Mouse (Mus musculus) induced T-regulatory cell, adult 2 months (primary cell): ENCODE results near the gene Msi1.

Experiments used
- DNase-seq: peaks from one replicate; pipeline ENCODE4 v3.0.0-alpha.2; 2012; ENCODE audit warnings: low read depth

The Msi1 gene

DNA sequence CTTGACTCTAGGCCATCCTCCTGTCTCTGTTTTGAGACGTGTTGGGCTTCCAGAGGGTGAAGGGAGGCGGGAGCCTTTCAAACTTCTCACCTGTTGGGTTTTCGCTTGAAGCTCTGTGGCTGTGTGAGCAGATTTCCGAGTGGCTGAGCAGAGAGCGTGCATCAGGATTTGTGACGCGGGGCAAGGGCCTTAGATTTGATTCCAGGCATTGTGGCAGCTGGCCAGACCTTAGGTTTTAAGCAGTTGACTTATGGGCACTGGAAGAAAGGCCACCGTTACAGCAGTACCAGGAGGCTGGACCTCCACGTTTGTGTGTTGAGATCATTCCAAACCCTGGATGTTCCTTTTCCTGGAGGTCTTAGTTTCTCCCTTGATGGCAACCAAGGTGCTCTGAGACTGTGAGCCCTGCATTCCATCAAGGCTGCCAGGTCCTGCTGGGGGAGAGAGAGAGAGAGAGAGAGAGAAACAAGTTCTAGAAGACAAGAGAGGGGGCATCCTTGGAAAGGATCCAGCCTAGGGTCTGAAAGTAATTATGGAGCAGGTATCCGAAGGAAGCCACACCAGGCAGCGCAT lies 5.0 kb downstream of the Msi1 start:
- DNase-seq: no peak

DNA sequence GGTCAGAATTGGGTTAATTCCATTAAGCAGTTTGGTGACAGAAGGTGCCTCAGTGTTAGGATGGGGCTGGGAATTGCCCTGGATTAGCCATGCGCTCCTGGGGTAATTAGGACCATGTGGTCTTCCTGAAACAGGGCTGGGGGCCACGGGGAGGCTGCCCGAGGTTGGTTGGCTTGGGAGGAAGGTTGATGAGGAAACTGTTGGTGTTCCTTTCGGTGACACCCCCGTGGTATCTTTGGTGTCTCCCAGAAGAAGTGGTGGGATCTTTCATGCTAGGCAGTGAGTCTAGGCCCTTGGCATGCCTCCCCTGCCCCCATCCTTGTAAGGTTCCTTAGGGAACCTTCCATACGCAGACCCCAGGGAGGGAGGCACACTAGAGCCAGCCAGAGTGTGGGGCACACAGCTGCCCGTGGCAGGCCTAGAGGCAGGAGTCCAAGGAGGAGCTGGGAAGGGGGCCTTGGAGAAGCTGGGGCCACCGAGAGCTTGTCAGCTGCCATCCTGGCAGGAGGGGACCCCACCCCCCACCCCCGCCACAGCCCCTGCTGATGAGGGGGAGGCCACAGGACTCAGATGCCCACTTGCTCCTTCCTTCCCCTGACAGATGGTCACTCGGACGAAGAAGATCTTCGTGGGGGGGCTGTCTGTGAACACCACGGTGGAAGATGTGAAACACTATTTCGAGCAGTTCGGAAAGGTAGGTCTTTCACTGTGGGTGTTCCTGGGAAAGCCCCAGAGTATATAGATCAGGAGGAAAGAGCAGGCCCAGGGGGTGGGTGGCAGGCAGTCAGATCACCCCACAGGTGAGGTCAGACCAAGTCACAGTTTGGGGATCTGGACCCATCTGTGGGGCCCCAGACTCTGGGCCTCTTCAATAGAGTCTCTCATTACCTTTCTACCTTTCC lies 5.7 kb downstream of the Msi1 start:
- DNase-seq: no peak

DNA sequence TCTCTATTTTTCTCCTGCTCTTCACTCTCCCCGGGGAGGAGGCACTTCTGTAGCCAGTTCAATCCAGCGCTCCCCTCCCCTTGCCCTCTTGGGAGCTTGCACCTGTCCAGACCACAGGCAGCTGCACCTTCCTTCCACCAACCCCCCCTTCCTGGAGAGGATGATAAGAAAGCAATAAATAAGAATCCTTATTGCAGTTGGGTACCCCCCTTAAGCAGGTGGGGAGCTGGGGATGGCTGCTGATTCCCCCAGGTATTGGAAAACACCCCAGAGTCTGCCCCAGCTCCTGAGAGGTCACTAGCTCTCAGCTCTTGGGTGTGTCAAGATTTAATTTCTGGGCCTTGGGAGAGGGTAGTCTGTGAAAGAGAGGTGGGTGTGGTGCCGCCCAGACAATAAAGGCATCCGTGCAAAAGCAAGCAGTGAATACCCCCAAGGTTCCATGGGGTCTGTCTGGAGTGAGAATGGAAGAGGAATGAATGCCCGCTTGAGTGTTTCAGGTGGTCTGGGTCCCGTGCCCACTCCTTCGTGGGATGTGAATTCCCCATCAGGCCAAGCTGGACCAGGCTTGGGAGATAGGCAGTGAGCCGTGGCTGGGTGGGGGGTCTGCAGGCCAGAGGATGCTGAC lies 6.5 kb downstream of the Msi1 start:
- no peak for DNase-seq

DNA sequence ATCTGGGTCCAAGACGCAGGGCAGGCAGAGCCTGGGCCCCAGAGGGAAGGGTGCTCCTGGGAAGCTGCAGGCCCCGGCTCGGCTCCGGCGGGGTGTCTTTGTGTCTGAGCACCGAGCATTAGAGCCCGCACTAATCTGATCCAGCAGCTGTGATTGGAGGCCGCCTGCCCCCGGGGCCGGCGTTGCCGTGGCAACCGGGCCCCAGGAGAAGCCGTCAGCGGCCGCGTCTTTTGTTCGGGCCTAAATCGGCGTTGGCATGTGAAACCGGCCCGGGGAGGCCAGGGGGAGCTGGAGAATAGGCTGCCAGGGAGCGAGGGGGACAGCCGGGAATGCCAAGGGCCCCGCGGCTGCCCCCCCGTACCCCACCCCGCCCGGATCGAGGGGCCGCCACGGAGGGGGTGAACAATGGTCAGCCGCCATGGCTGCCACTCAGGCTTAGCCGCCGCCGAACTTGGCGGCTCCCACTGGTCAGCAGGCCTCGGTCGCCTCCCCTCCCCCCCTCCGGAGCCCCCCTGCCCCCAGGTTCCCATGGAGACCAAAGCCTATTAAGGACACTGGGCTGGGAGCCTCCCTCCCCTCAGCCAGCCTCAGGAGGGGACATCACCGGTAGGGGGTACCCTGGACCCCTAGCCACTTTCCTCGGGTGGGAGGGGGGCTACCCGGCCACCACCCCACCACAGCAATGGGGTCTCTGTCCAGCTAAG lies 7.2 kb downstream of the Msi1 start:
- DNase-seq: no peak

DNA sequence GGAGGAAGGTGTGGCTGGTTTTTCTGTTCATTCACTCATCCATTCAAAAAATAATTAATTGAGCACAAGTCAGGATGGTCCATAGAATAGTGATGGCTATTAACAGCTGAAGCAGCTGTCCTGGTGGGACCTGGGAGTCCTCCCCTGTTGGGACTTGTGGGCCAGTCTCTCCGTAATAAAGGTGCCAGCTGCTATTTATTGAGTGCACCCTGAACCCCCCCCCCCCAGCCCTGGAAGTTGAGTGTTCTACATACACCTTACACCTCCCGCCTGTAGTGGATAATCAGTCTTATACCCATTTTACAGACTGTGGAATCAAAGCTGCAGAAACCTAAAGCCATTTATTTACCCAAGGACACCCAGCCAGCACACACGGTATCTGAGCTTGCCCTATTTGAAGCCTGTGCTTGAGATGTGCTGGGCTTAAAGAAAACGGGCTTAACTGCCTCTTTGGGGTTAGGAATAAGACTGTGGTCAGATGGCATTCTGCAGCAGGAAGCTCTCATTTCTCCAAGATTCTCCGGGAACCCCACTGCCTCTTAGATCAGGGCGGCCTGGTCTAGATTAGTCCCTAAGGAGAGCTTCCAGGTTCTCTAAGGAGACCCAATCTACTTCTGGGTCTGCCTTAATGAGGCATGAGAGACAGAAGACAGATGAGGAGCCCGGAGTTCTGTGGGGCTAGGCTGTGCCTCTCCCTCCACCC lies 8.0 kb downstream of the Msi1 start:
- DNase-seq: no peak

DNA sequence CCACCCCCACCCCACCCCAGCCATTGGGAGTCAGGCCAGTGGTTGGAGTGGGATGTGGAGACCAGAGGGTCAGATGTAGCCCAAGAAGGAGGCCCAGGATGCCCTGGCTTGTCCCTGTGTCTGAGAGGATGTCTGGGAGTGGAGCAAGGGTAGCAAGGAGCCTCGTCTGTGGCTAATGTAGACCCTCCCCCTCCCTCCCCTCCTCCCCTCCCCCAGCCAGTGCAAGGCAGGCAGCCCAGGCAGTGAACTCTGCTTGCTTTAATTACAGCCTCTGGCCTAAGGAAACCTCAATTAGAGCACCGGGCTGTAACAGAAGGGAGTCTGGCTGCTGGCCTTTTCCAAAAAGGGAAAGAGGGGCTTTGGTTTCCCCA lies 8.5 kb downstream of the Msi1 start:
- no peak for DNase-seq

DNA sequence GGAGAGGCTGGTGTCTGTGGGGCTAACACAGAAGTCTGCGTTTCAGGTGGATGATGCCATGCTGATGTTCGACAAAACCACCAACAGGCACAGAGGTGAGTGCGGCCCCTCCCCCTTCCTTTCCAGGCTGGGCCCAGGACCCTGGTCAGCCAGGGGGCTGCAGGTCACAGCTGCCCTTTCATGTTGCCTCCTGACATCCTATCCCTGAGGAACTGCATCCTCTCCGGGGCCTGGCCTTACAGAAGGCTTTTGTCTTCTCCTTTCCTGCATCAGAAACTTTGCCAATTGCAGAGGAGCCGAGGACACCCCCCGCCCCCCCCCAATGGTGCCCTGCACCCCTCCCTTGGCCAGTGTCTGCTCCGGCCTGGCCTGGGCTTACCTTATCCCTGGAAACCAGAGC lies 9.3 kb downstream of the Msi1 start:
- no peak for DNase-seq

DNA sequence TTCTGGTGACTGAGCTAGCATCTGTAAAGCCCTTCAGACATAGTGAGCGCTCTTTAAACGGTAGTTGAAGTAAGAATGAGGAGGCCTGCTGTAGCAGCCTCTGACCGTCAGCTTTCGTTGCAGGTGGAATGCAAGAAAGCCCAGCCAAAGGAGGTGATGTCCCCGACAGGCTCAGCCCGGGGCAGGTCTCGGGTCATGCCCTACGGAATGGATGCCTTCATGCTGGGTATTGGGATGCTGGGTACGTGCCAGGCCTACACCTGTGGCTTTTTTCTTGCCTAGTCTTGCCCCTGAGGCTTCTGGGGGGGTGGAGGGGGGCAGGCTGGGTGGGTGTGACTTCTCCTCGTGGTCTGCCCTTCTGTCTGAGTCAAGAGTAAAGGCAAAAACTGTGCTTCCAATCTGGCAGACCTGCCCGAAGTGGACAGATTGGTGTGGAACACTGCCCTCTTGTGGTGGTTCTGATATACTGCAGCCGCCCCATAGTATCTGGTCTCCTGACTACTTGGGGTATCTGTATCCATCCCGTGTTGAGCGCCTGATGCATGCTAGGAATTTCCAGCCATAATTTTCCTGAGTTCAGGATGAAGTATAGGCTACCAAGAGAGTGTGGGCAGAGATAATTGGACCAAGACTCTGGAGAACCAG lies 11.9 kb downstream of the Msi1 start:
- peak; percentile 79 for DNase-seq

DNA sequence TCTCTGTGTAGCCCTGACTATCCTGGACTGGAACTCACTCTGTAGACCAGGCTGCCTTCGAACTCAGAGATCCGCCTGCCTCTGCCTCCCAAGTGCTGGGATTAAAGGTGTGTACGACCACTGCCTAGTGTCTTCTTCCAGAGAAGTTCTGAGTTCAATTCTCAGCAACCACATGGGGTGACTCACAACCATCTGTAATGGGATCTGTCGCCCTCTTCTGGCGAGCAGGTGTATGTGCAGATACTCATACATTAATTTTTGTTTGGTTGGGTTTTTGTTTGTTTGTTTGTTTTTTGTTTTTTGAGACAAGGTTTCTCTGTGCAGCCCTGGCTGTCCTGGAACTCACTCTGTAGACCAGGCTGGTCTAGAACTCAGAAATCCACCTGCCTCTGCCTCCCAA lies 13.3 kb downstream of the Msi1 start:
- DNase-seq: peak; percentile 59

DNA sequence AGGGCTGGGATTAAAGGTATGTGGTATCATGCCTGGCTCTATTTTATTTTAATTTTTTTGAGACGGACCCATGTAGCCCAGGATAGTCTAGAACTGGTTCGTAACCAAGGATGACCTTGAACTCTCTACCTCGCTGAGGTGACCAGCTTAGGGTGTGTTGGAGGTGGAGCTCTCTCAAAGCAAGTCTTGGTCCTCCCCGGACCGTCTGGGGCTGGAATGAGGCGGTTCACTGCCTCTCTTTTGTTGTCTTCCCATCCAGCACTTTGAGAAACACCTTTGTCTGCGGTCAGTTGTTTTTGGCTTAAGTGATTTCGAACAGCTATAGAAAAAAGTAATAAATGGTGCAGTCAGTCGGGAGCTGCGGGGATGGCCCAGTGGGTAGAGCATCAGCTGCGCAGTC lies 14.7 kb downstream of the Msi1 start:
- DNase-seq: no peak

DNA sequence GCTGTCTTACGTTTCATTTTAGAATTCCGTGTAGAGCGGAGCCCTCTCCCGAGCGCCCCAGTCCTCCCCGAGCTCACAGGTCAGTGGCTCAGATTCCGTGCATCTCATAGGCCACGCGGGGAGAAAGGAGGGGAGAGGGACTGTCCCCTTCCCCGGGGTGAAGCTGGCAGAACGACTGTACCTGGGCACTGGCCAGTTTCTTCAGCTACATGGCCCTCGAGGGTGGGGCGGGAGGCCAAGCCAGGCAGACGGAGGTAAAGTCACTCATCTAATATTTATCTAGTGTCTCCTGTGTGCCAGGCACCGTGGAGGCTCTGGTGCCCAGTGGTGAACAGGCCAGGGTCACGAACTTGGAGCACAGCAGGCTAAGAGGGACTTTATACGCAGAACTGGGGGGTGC lies 17.7 kb downstream of the Msi1 start:
- DNase-seq: no peak

DNA sequence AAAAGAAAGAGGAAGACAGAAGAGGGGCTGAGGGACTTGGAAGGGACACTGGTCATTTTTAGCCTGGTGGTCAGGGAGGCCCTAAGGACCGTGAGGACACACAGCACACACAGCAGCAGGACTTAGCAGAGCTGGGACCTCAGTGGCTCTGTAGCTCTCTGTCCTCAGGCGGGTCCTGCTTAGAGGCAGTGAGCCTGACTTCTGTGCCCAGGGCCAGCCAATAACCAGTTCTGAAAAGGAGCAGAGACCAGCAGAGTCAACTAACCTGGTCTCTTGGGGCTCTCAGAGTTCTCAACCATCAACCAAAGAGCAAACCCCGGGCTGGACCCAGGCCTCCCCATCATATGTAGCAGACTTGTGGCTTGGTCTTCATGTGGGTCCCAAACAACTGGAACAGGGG lies 19.8 kb downstream of the Msi1 start:
- DNase-seq: no peak

DNA sequence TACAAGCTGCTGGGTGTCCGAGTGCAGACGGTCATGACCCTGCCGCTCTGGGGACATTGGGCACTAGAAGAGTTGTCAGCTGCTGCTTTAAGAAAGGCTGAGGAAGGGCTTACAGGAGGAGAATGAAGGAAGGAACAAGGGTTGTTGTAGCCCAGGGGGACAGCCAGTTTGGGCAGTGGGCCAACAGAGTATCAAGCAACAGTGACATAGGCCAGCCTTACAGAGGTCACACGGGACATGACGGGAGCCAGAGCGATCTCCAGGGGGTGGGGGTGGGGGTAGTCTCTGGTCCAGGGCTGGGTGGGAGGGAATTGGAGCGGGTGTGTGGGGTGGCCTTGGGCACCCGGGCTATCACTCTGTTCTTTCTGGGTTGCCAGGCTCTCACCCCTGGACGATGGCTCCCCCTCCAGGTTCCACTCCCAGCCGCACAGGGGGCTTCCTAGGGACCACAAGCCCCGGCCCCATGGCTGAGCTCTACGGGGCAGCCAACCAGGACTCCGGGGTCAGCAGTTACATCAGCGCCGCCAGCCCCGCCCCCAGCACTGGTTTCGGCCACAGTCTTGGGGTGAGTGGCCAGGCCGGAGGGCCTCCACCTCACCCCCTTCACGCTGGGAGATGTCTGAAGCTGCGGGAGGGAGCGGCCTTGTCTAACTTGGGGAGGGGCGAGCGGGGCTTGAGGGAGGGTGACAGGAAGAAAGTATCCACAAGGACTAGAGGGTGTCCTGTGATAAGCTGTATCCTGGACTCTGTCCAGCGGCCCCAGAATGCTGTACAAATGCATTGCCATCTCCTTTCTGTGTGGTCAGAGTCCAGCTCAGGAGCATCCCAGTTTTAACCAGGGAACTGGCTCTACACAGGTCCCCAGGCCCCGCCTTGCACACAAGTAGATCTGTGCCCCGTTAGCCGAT lies 21.3 kb downstream of the Msi1 start:
- no peak for DNase-seq

DNA sequence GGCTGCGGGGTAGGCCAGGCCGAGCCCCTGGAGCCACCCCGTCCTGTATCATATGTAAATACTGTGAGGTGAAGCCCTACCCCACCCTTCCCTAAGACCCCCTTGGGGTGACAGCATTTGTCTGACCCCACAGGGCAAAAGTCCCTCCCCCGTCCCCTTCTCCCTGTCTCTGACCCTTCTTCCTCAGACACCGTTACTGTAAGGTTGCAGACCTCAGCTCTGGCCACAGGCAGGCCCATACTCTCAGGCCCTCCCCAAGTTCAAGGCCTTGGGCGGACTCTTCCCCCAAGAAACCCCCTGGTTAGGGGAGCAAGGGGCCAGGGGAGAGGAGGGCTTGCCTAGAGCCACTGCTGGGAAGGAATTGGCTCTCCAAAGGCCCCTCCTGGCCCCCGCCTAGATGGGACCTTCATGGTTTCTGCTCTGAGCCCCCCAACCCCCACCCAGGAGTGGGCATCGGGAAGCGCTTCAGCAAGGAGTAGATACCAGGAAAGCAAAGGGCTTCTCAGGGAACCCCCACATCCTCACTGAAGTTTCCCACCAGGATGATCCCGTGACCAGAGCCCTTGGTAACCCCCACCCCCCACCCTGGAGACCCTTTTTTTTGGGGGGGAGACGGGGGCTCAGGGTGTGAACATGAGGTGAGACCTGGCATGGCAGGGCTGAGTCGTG lies 25.2 kb downstream of the Msi1 start:
- no peak for DNase-seq

DNA sequence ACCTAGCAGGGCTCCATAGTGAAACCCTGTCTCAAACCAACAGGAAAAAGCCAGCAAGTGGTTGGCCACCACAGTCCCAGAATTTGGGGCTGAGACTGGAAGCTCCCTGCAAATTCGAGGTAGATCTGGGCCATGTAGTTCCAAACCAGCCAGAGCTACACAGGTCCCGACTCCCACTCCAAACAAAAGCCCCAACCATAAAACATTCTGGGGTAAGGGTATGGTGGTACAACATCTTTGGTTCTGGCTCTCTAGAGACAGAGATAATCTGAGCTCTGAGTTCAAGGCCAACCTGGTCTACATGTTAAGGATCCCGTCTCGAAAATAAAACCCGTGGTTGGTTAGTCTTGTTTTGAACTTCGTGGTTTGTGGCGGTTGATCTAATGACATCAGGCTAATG lies 26.4 kb downstream of the Msi1 start:
- DNase-seq: no peak

DNA sequence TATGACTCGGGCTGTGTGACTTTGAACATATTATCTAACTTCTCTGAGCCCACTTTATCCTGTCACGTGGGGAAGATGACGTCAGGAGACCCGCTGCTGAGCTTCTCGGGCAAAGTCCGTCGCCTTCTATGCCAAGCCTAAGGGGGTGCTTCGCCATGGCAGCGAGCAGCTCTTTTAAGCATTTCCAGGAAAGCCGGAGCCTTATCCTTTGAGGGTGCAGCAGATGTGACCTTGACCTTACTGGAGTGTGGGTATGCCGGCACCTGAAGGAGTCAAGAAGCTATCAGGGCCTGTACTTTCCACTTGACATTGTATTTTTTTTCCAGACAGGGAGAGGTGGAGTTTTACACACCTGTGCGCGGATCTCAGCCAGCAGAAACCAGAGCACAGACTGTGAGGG lies 29.5 kb downstream of the Msi1 start:
- no peak for DNase-seq

DNA sequence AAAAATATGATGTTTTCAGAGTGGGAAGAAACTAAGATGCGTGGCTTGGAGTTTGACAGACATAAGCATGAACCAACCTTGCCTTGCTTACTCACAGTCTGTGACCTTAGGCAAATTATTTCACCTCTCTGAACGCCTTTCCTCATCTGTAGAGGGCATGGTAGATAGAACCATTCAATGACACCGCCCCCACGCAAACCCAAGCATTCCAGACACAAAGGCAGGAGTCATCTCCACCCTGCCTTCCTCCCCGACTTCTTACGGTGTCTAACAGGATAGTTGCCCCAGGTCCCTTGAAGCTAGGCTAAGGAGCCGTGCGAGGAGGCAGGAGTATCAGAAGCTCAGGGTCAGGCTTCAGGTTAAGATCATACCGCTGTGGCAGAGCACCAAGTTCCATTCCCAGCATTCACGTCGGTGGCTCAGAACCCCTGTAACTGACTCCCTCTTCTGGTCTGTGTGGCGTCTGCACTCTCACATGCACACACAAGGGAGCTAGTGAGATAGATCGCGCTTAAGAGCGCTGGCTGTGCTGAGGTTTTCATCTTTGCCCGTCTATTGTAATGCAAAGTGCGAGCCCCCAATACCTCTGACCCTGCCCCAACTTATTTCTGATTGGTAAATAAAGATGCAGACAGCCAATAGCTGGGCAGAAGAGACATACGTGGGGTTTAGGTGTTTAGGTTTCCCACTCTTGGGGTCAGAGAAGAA lies 35.2 kb downstream of the Msi1 start:
- no peak for DNase-seq

DNA sequence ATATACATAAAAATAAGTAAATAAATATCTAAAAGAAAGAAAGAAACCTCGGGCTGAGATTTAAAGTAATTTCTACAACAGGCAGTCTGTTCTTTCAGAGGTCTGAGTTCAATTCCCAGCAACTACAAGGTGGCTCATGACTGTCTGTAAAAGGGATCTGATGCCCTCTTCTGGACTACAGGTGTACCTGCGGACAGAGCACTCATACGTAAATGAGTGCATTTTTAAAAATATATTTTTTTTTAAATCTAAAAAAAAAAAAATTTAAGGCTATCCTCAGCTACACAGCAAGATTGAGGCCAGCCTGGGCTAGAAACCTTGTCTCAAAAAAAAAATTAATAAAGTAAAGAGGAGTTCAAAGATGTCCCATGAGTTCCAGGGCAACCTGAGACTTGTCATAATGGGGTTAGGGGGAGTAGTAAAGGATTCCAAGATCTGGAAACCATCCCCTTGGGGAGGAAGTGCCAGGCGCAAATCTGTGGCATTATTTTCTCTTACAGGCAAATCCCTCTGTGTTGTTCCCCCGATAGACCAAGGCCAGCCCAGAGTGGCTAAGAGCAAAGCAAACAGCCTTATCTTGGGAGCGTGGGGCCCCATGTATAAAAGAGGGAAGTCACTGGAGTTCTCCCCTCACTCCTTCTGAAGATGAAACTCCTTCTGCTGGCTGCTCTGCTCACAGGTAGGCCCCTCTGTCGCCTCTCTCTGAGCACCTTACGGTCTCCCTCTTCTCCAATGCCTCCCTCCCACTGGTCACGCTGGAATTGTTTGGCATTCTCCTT lies 36.4 kb downstream of the Msi1 start, which contains the start of gene Pla2g1b:
Gene Pla2g1b (plus strand): TSS at position 621 of the 779 bp plus-strand sequence.
- no peak for DNase-seq
